Comparison of ENCODE assay signal across 9 mouse cellular contexts in the genomic region with DNA sequence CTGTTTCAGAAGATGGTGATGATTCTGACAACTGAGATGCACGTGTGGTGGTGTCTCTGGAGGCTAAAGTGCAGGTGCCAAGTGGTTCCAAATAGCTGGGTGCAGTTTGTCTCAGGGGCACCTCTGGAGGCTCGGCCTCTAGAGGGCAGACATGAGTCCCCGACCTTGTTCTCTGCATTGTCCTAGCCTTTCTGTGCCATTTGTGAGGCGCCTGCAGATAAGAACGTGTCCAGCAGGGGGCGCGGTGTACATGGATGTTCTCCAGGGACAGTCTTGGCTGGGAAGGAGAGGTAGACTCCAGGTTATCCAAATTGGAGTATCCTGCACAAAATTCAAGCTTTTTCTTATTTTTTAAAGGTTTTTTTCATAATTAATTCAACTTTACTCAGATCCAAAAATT. TPM values are rescaled to one million over a fixed set of nuclear protein-coding genes. Genes with fewer than 3 reads are reported as not detected.
DNase-seq lines count a peak whose midpoint lies in the region; TF ChIP-seq lines count a peak whose summit lies in the region.
"Not testable (repeated sequence)": the region's sequence is repeated elsewhere in the genome, so short reads cannot be mapped to it uniquely, and the experiment has no call there.
"Had no signal": no experiment of that assay in that cellular context is flagged by ENCODE, and none has a peak within 500 bp of the region (broad histone marks: within the 10 kb centered on the region; RNA-seq: fewer than 3 reads in every experiment).

No protein-coding gene starts in this region.

- H3K4me3 ChIP-seq in E14TG2a.4 (replicated peaks; ENCODE audit: low read length) = not testable (repeated sequence)

- DNase-seq in adrenal gland, postnatal 36 days = peak; percentile 49 to 54
- DNase-seq in embryo, embryonic 9.5 days (ENCODE audit: extremely low spot score) = peak; percentile 15
- DNase-seq in heart, postnatal 4 days = peak; percentile 60
- DNase-seq in layer of hippocampus, postnatal 10 days (ENCODE audit: low spot score in 2 of 2) = peak; percentile 12 to 20
- peak; percentile 67 for DNase-seq in lung, postnatal 14 days
- DNase-seq in right cerebral cortex, postnatal 36 days (ENCODE audit: low spot score in 2 of 2) = peak; percentile 0 to 1
- peak; percentile 25 to 37 for DNase-seq in urinary bladder, adult 18-20 months (ENCODE audit: low spot score in 2 of 2)

- H3K9me3 ChIP-seq in E14TG2a.4 (ENCODE audit: low read length) = not testable (repeated sequence)

- not testable (repeated sequence) for H3K4me1 ChIP-seq in E14TG2a.4 (replicated peaks; ENCODE audit: low read depth, low read length)

- H3K36me3 ChIP-seq in E14TG2a.4 (ENCODE audit: insufficient read depth, low read length) = not testable (repeated sequence)

- not testable (repeated sequence) for H3K27me3 ChIP-seq in E14TG2a.4 (ENCODE audit: insufficient read depth, low read length)

- TF ChIP-seq CTCF in E14TG2a.4 (conservative IDR thresholded peaks at IDR 0.05; ENCODE audit: low read length) = peak; percentile 65

RNA-seq across cellular contexts. Expression of gene Ssxb10, which starts 12.3 kb away (rescaled TPM):
- not detected for total RNA-seq in adrenal gland, postnatal 36 days (2021)
- not detected for total RNA-seq in heart, postnatal 4 days (2021)
- total RNA-seq in layer of hippocampus, postnatal 10 days (2021) = not detected
- total RNA-seq: gastrocnemius, adult 18-20 months had no signal

RNA-seq across cellular contexts. Expression of gene Slc38a5, which starts 44.0 kb away (rescaled TPM):
- not detected for total RNA-seq in adrenal gland, postnatal 36 days (2021)
- 1 to 10 TPM; 2.5 to 3.2 TPM for total RNA-seq in heart, postnatal 4 days (2021)
- 10 to 100 TPM; 17.6 to 28.1 TPM for total RNA-seq in layer of hippocampus, postnatal 10 days (2021)
- total RNA-seq: gastrocnemius, adult 18-20 months had no signal

RNA-seq across cellular contexts. Expression of gene Ssxb9, which starts 51.9 kb away (rescaled TPM):
- total RNA-seq in adrenal gland, postnatal 36 days (2021) = not detected
- not detected for total RNA-seq in heart, postnatal 4 days (2021)
- total RNA-seq in layer of hippocampus, postnatal 10 days (2021) = not detected
- total RNA-seq: gastrocnemius, adult 18-20 months had no signal

Comparison
In these comparisons a context has a peak if more than half of its experiments do, and no peak if none do; other contexts are left out.
1. DNase-seq: peak in every context shown above with its lines; median percentile 67 in lung, postnatal 14 days; 60 in heart, postnatal 4 days; 52 in adrenal gland, postnatal 36 days; 31 in urinary bladder, adult 18-20 months; 16 in layer of hippocampus, postnatal 10 days; 15 in embryo, embryonic 9.5 days; 0 in right cerebral cortex, postnatal 36 days.
2. RNA of gene Slc38a5, which starts 44.0 kb away (total RNA-seq): 17.6 to 28.1 TPM in layer of hippocampus, postnatal 10 days; 2.5 to 3.2 TPM in heart, postnatal 4 days and not detected in adrenal gland, postnatal 36 days; every median in the first group is over 4 times any median in the second.